8 mouse cellular contexts compared by ENCODE assay signal in genomic region chr6:120365051-120365450, GRCm38 (mm10). TPM values are rescaled to one million over a fixed set of nuclear protein-coding genes. Genes with fewer than 3 reads are reported as not detected.
DNase-seq lines count a peak whose midpoint lies in the region; ATAC-seq and TF ChIP-seq lines count a peak whose summit lies in the region.

No protein-coding gene starts in this region.

- no peak for ATAC-seq in heart, embryonic 11.5 days (replicated peaks; ENCODE audit: insufficient number of reproducible peaks, low FRiP score, low TSS enrichment)
- no peak for ATAC-seq in G1E (ENCODE audit: extremely low read depth, insufficient number of reproducible peaks, low FRiP score, poor library complexity, severe bottlenecking)
- no peak for ATAC-seq in neural tube, embryonic 12.5 days (ENCODE audit: low FRiP score, low read depth)

- peaks cover 16% of the 10 kb centered on the region for H3K36me3 ChIP-seq in heart, embryonic 11.5 days (ENCODE audit: control insufficient read depth, insufficient read depth, low read length)
- peaks cover 34% of the 10 kb centered on the region for H3K36me3 ChIP-seq in G1E (replicated peaks)
- peaks cover 40% of the 10 kb centered on the region for H3K36me3 ChIP-seq in erythroblast, embryonic 14.5 days (ENCODE audit: control insufficient read depth)
- H3K36me3 ChIP-seq in limb, embryonic 10.5 days: peaks cover 36% of the 10 kb centered on the region
- peaks cover 28% of the 10 kb centered on the region for H3K36me3 ChIP-seq in neural tube, embryonic 12.5 days

- TF ChIP-seq CTCF in G1E (IDR thresholded peaks at IDR 0.05; ENCODE audit: low read depth, low read length): no peak

- DNase-seq in heart, postnatal 14 days: no peak
- no peak for DNase-seq in G1E (ENCODE audit: low spot score)
- peak; percentile 42 for DNase-seq in limb, embryonic 10.5 days (ENCODE audit: low spot score)
- no peak for DNase-seq in right cerebral cortex, postnatal 36 days (ENCODE audit: low spot score in 2 of 2)
- no peak for DNase-seq in layer of hippocampus, adult 9-11 months

- peak overlapping the region; percentile 97; the same call in 1 of the 2 replicates for H3K27ac ChIP-seq in heart, embryonic 11.5 days (ENCODE audit: low read depth, low read length)
- H3K27ac ChIP-seq in limb, embryonic 10.5 days: peak overlapping the region; percentile 94
- H3K27ac ChIP-seq in neural tube, embryonic 12.5 days: no peak overlapping the region

- H3K4me3 ChIP-seq in heart, embryonic 11.5 days (ENCODE audit: low read depth, low read length): peak overlapping the region; percentile 83
- peak overlapping the region; percentile 90 for H3K4me3 ChIP-seq in G1E (ENCODE audit: low read depth, low read length)
- H3K4me3 ChIP-seq in erythroblast, embryonic 14.5 days (replicated peaks): peak overlapping the region; percentile 88
- H3K4me3 ChIP-seq in limb, embryonic 10.5 days: peak overlapping the region; percentile 98
- peak overlapping the region; percentile 97 for H3K4me3 ChIP-seq in neural tube, embryonic 12.5 days

- 3% methylated on average over 15 of the region's 15 CpGs for WGBS in heart, embryonic 11.5 days (ENCODE audit: insufficient replicate concordance)
- 9% methylated on average over 15 of the region's 15 CpGs for WGBS in limb, embryonic 10.5 days
- WGBS in neural tube, embryonic 12.5 days: 7% methylated on average over 15 of the region's 15 CpGs

- H3K4me1 ChIP-seq in heart, embryonic 11.5 days (ENCODE audit: control insufficient read depth, insufficient read depth, low read length): peaks cover 7% of the 10 kb centered on the region
- H3K4me1 ChIP-seq in G1E (ENCODE audit: insufficient read depth, low read depth, low read length): peaks cover 13% of the 10 kb centered on the region
- peaks cover 31% of the 10 kb centered on the region for H3K4me1 ChIP-seq in erythroblast, embryonic 14.5 days (ENCODE audit: control insufficient read depth)
- H3K4me1 ChIP-seq in limb, embryonic 10.5 days: peaks cover 18% of the 10 kb centered on the region
- H3K4me1 ChIP-seq in neural tube, embryonic 12.5 days: peaks cover 16% of the 10 kb centered on the region

- peak overlapping the region; percentile 81 for H3K9ac ChIP-seq in heart, embryonic 11.5 days (ENCODE audit: low read depth, low read length)
- H3K9ac ChIP-seq in neural tube, embryonic 12.5 days: peak overlapping the region; percentile 86

- intact Hi-C loops in heart, postnatal 14 days (cut with DNase I): no loop called here

- H3K9me3 ChIP-seq in heart, embryonic 11.5 days (replicated peaks; ENCODE audit: control insufficient read depth, low read length): no peaks in the 10 kb centered on the region
- no peaks in the 10 kb centered on the region for H3K9me3 ChIP-seq in G1E (replicated peaks)
- H3K9me3 ChIP-seq in erythroblast, embryonic 14.5 days (ENCODE audit: control insufficient read depth, low read length): no peaks in the 10 kb centered on the region
- no peaks in the 10 kb centered on the region for H3K9me3 ChIP-seq in limb, embryonic 10.5 days (replicated peaks)
- no peaks in the 10 kb centered on the region for H3K9me3 ChIP-seq in neural tube, embryonic 12.5 days

- no peaks in the 10 kb centered on the region for H3K27me3 ChIP-seq in heart, embryonic 11.5 days (ENCODE audit: control insufficient read depth, insufficient read depth, low read length)
- H3K27me3 ChIP-seq in G1E (ENCODE audit: insufficient read depth, low read length): no peaks in the 10 kb centered on the region
- no peaks in the 10 kb centered on the region for H3K27me3 ChIP-seq in erythroblast, embryonic 14.5 days (ENCODE audit: control insufficient read depth)
- H3K27me3 ChIP-seq in limb, embryonic 10.5 days (ENCODE audit: low read depth, poor library complexity, severe bottlenecking): no peaks in the 10 kb centered on the region
- no peaks in the 10 kb centered on the region for H3K27me3 ChIP-seq in neural tube, embryonic 12.5 days (replicated peaks)

- H3K4me2 ChIP-seq in heart, embryonic 11.5 days: peak overlapping the region; percentile 93
- peak overlapping the region; percentile 93 for H3K4me2 ChIP-seq in neural tube, embryonic 12.5 days (replicated peaks)

RNA-seq across cellular contexts. Expression of gene Ccdc77, which starts 0.9 kb away (rescaled TPM):
- polyA plus RNA-seq in heart, embryonic 11.5 days (2014; fragmentation: Nextera tagmentation; extraction: Ambion mirVana): 20.1 and 20.9 TPM in 2 replicates
- total RNA-seq in heart, postnatal 14 days (2021): 1 to 10 TPM; 7.1 to 7.7 TPM
- 33.6 and 35.6 TPM in 2 replicates for total RNA-seq in G1E (2014; fragmentation: Nextera tagmentation)
- total RNA-seq in G1E (2017): 31.9 and 34.1 TPM in 2 replicates
- 2.7 and 3.4 TPM in 2 replicates for polyA plus RNA-seq in G1E (2012)
- 0.93 and 0.95 TPM in 2 replicates for polyA plus RNA-seq in erythroblast, embryonic 14.5 days (2012)
- 25.6 and 29.4 TPM in 2 replicates for polyA plus RNA-seq in limb, embryonic 10.5 days (2016; fragmentation: Nextera tagmentation; extraction: Ambion mirVana)
- 19.6 and 25.1 TPM in 2 replicates for polyA plus RNA-seq in neural tube, embryonic 12.5 days (2016; fragmentation: Nextera tagmentation; extraction: Ambion mirVana)

RNA-seq across cellular contexts. Expression of gene Kdm5a, which starts 1.1 kb away (rescaled TPM):
- 37.9 and 40.7 TPM in 2 replicates for polyA plus RNA-seq in heart, embryonic 11.5 days (2014; fragmentation: Nextera tagmentation; extraction: Ambion mirVana)
- total RNA-seq in heart, postnatal 14 days (2021): 10 to 100 TPM; 36.6 to 40.0 TPM
- total RNA-seq in G1E (2014; fragmentation: Nextera tagmentation) (87.3 and 88.0 TPM in 2 replicates), G1E (2017) (111 and 137 TPM in 2 replicates)
- polyA plus RNA-seq in G1E (2012): 23.6 and 32.3 TPM in 2 replicates
- polyA plus RNA-seq in erythroblast, embryonic 14.5 days (2012): 0.52 and 0.66 TPM in 2 replicates
- 45.7 and 45.9 TPM in 2 replicates for polyA plus RNA-seq in limb, embryonic 10.5 days (2016; fragmentation: Nextera tagmentation; extraction: Ambion mirVana)
- polyA plus RNA-seq in neural tube, embryonic 12.5 days (2016; fragmentation: Nextera tagmentation; extraction: Ambion mirVana): 51.4 and 54.1 TPM in 2 replicates

Comparison
In these comparisons a context has a peak if more than half of its experiments do, and no peak if none do; other contexts are left out.
1. RNA of gene Kdm5a, which starts 1.1 kb away (polyA plus RNA-seq): 51.4 to 54.1 TPM in neural tube, embryonic 12.5 days, 45.7 to 45.9 TPM in limb, embryonic 10.5 days, 37.9 to 40.7 TPM in heart, embryonic 11.5 days and 23.6 to 32.3 TPM in G1E; 0.52 to 0.66 TPM in erythroblast, embryonic 14.5 days; every median in the first group is over 10 times any median in the second.
2. Peak in every context shown above with its lines, with median percentiles within 50 percentile points of each other: H3K4me3 ChIP-seq.